Mouse (Mus musculus): Measurements from ENCODE around the gene Tns1.

GRCm38 (mm10) chr1:73963626-73964025 lies 160.6 kb downstream of the Tns1 start:
- TF ChIP-seq POLR2A (IDR thresholded peaks at IDR 0.05; ENCODE audit: insufficient read depth, low read depth, low read length) (no peak), CTCF (IDR thresholded peaks at IDR 0.05; ENCODE audit: insufficient read depth, low read depth, low read length) (no peak)
